Mouse (Mus musculus) spleen, adult 18-20 months (tissue): ENCODE results near the gene Gfap.

Experiments used
- DNase-seq, 2 experiments: peaks; one replicate each; pipeline ENCODE4 v3.0.0; 2022; ENCODE audit warnings: mixed read lengths in 2 of 2

Gfap gene

GRCm38 (mm10) chr11:102895779-102896178, 4.9 kb downstream of the Gfap start:
- no peak for DNase-seq

- no peak for DNase-seq
Measured at GRCm38 (mm10) chr11:102894716-102895115, 6.0 kb downstream of the Gfap start.

- peak; percentile 42 to 55 for DNase-seq
Measured at GRCm38 (mm10) chr11:102893015-102893651, 7.6 kb downstream of the Gfap start.

- DNase-seq = no peak
Measured at GRCm38 (mm10) chr11:102890096-102890495, 10.6 kb downstream of the Gfap start.

- DNase-seq = no peak
Measured at GRCm38 (mm10) chr11:102888135-102888534, 12.6 kb downstream of the Gfap start.

- DNase-seq = no peak
Measured at GRCm38 (mm10) chr11:102887433-102887832, 13.3 kb downstream of the Gfap start.

GRCm38 (mm10) chr11:102884616-102885219, 16.0 kb downstream of the Gfap start, which contains the start of gene Fam187a:
Gene Fam187a (plus strand): TSS chr11:102885169.
- no peak for DNase-seq

GRCm38 (mm10) chr11:102881314-102882198, 19.2 kb downstream of the Gfap start:
- no peak for DNase-seq

GRCm38 (mm10) chr11:102880585-102881313, 20.0 kb downstream of the Gfap start, which contains the start of the genes Eftud2 and Ccdc103:
Gene Eftud2 (minus strand): TSS chr11:102880985.
Gene Ccdc103 (plus strand): TSS chr11:102881204.
- peak; percentile 83 to 92 for DNase-seq

- DNase-seq = no peak
Measured at GRCm38 (mm10) chr11:102879558-102879957, 21.2 kb downstream of the Gfap start.

- DNase-seq = no peak
Measured at GRCm38 (mm10) chr11:102874801-102875334, 25.8 kb downstream of the Gfap start.

GRCm38 (mm10) chr11:102864272-102864671, 36.4 kb downstream of the Gfap start:
- DNase-seq = peak in 1 of 2 experiments; percentile 50

- no peak for DNase-seq
Measured at GRCm38 (mm10) chr11:102859933-102860332, 40.8 kb downstream of the Gfap start.

GRCm38 (mm10) chr11:102858951-102859350, 41.8 kb downstream of the Gfap start:
- no peak for DNase-seq

GRCm38 (mm10) chr11:102855941-102856340, 44.8 kb downstream of the Gfap start:
- no peak for DNase-seq

GRCm38 (mm10) chr11:102853760-102854159, 47.0 kb downstream of the Gfap start:
- no peak for DNase-seq

- DNase-seq = peak in 1 of 2 experiments; percentile 47
Measured at GRCm38 (mm10) chr11:102851883-102852282, 48.8 kb downstream of the Gfap start.

GRCm38 (mm10) chr11:102845926-102846325, 54.8 kb downstream of the Gfap start:
- no peak for DNase-seq

- no peak for DNase-seq
Measured at GRCm38 (mm10) chr11:102838616-102839150, 62.0 kb downstream of the Gfap start.

GRCm38 (mm10) chr11:102838126-102838525, 62.6 kb downstream of the Gfap start:
- no peak for DNase-seq

- no peak for DNase-seq
Measured at GRCm38 (mm10) chr11:102837385-102837784, 63.3 kb downstream of the Gfap start.
